Mouse (Mus musculus): ENCODE results near the gene Ppm1m. TPM values are rescaled to one million over a fixed set of nuclear protein-coding genes. Genes with fewer than 3 reads are reported as not detected.

Gene Ppm1m
- total and polyA plus RNA-seq, 3 experiments = 84.6 to 216 (median 135) TPM

- no peak for DNase-seq
Measured at GRCm38 (mm10) chr9:106220894-106221523, 21.5 kb upstream of the Ppm1m start.

- DNase-seq = no peak
Measured at GRCm38 (mm10) chr9:106216971-106217370, 17.4 kb upstream of the Ppm1m start.

GRCm38 (mm10) chr9:106215341-106216125, 16.0 kb upstream of the Ppm1m start:
- no peak for DNase-seq

- no peak for DNase-seq
Measured at GRCm38 (mm10) chr9:106212594-106212981, 13.0 kb upstream of the Ppm1m start.

GRCm38 (mm10) chr9:106211680-106212593, 12.4 kb upstream of the Ppm1m start:
- DNase-seq = peak; percentile 89

- DNase-seq = no peak
Measured at GRCm38 (mm10) chr9:106210853-106211609, 11.5 kb upstream of the Ppm1m start.

GRCm38 (mm10) chr9:106209954-106210353, 10.4 kb upstream of the Ppm1m start:
- peak; percentile 57 for DNase-seq

GRCm38 (mm10) chr9:106208181-106208580, 8.6 kb upstream of the Ppm1m start:
- no peak for DNase-seq

GRCm38 (mm10) chr9:106206515-106206914, 7.0 kb upstream of the Ppm1m start:
- DNase-seq = peak; percentile 78

- DNase-seq = peak; percentile 85
Measured at GRCm38 (mm10) chr9:106205713-106206290, 6.3 kb upstream of the Ppm1m start.

- peak; percentile 68 for DNase-seq
Measured at GRCm38 (mm10) chr9:106203990-106204851, 4.7 kb upstream of the Ppm1m start.

- peak; percentile 97 for DNase-seq
Measured at GRCm38 (mm10) chr9:106202819-106203636, 3.5 kb upstream of the Ppm1m start, which contains the start of gene Twf2. TSS of gene Twf2 (plus strand) at chr9:106203108.

GRCm38 (mm10) chr9:106201895-106202294, 2.3 kb upstream of the Ppm1m start:
- DNase-seq = no peak

- DNase-seq = peak; percentile 92
Measured at GRCm38 (mm10) chr9:106198962-106199458, 536 bp downstream of the Ppm1m start.

GRCm38 (mm10) chr9:106197732-106198131, 1.8 kb downstream of the Ppm1m start:
- no peak for DNase-seq

- DNase-seq = no peak
Measured at GRCm38 (mm10) chr9:106197081-106197713, 2.3 kb downstream of the Ppm1m start.

GRCm38 (mm10) chr9:106195693-106196092, 3.9 kb downstream of the Ppm1m start:
- no peak for DNase-seq
